Mouse (Mus musculus) ES-E14 (cell line): ENCODE results near the gene Sptbn2. TPM values are rescaled to one million over a fixed set of nuclear protein-coding genes. Genes with fewer than 3 reads are reported as not detected.

Source experiments
- DNase-seq: peaks from one replicate; pipeline ENCODE4 v3.0.0-alpha.2; 2013; ENCODE audit warnings: low read depth, low spot score
- H3K27ac ChIP-seq: 2 replicates; pipeline ENCODE4 v1.5.1; 2012; ENCODE audit warnings: low read depth, mild to moderate bottlenecking, low read length, moderate library complexity, mixed read lengths; ENCODE audit not compliant: poor library complexity, insufficient read depth, severe bottlenecking
- H3K36me3 ChIP-seq: 2 replicates; pipeline ENCODE4 v1.6.1; 2012; ENCODE audit warnings: mild to moderate bottlenecking, low read length, moderate library complexity, mixed read lengths; ENCODE audit not compliant: control insufficient read depth, poor library complexity, insufficient read depth, severe bottlenecking
- H3K4me1 ChIP-seq, 2 experiments: fragments of 150-350 bp in 1 of 2; sonication (generic) in 1 of 2; 2 replicates each; pipeline ENCODE4 v1.6.1; 2012; ENCODE audit warnings: low read length in 2 of 2, mild to moderate bottlenecking in 1 of 2, mixed read lengths in 1 of 2; ENCODE audit not compliant: control insufficient read depth in 2 of 2, insufficient read depth in 2 of 2, poor library complexity in 1 of 2
- H3K4me3 ChIP-seq, 2 experiments: fragments of 150-350 bp in 1 of 2; sonication (generic) in 1 of 2; 2 replicates each; pipeline ENCODE4 v1.5.1; 2012; ENCODE audit warnings: low read length in 2 of 2, low read depth in 1 of 2, mild to moderate bottlenecking in 1 of 2, mixed read lengths in 1 of 2; ENCODE audit not compliant: insufficient read depth in 1 of 2, poor library complexity in 1 of 2, severe bottlenecking in 1 of 2
- H3K9ac ChIP-seq: 2 replicates; pipeline ENCODE4 v1.6.1; 2012; ENCODE audit warnings: low read depth, mild to moderate bottlenecking, low read length, mixed read lengths; ENCODE audit not compliant: poor library complexity, insufficient read depth, severe bottlenecking
- H3K9me3 ChIP-seq: fragments of 150-350 bp; sonication (generic); 2 replicates; pipeline ENCODE4 v1.6.1; 2012; ENCODE audit warnings: low read depth, mild to moderate bottlenecking, low read length; ENCODE audit not compliant: control insufficient read depth, insufficient read depth
- CHD2 ChIP-seq: IDR thresholded peaks from 2 replicates; pipeline ENCODE4 v1.6.1; 2014; ENCODE audit warnings: mild to moderate bottlenecking, low read depth, low read length, inconsistent platforms
- HCFC1 ChIP-seq: IDR thresholded peaks from 2 replicates; pipeline ENCODE4 v1.6.1; 2012; ENCODE audit warnings: low read length, inconsistent platforms, borderline replicate concordance; ENCODE audit not compliant: insufficient read depth
- MAFK ChIP-seq: IDR thresholded peaks from 2 replicates; pipeline ENCODE4 v1.6.1; 2014; ENCODE audit warnings: mild to moderate bottlenecking, low read depth, low read length, inconsistent platforms; ENCODE audit not compliant: insufficient read depth
- ZC3H11A ChIP-seq: IDR thresholded peaks from 2 replicates; pipeline ENCODE4 v1.6.1; 2012; ENCODE audit warnings: low read depth, mild to moderate bottlenecking, inconsistent platforms, low read length, borderline replicate concordance
- ZNF384 ChIP-seq: IDR thresholded peaks from 2 replicates; pipeline ENCODE4 v1.6.1; 2012; ENCODE audit warnings: low read depth, low read length, inconsistent platforms
- in situ Hi-C, 2 experiments: fragments of 600-800 bp; cut with MboI; formaldehyde crosslinking; loops; one replicate each; pipeline ENCODE4 v1.15.1; 2025; ENCODE audit warnings: low sequenced_read_pairs in 2 of 2, inconsistent platforms in 1 of 2; ENCODE audit not compliant: unreplicated experiment in 2 of 2
- total RNA-seq: library from RNA; depleted of rRNA; stranded (reverse); fragments of 300-350 nt; gene quantifications from 2 replicates; pipeline ENCODE4 v1.2.3, GENCODE M21; 2012

Gene Sptbn2
- total RNA-seq, 1 experiment = 14.1 TPM

DNA sequence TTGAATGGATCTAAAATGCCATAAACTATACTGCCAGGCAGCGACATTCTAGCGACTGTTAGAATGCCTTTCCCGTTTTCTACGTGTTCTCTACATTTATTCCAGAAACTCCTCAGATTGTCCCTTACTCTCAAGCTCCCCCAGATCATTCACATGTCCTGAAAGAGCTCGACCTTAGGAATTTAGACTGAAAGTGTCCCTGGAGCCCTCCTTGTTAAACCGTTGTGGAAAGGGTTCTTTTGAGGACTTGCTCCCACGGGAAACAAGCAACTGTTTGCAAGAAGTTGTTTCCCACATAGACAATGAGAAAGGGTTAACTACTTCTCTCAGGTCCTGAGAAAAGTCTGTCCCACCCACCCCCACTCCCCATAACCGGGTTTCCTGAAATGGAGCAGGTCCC lies 10.3 kb upstream of the Sptbn2 start:
- H3K27ac ChIP-seq = no peak overlapping the region
- H3K4me1 ChIP-seq = no peaks in the 10 kb centered on the region; a peak in 1 of 4 replicates
- H3K4me3 ChIP-seq = no peak overlapping the region
- TF ChIP-seq MAFK (no peak), HCFC1 (no peak), ZC3H11A (no peak), ZNF384 (no peak), CHD2 (no peak)
- no peak overlapping the region for H3K9ac ChIP-seq
- H3K9me3 ChIP-seq = no peaks in the 10 kb centered on the region
- DNase-seq = no peak
- in situ Hi-C loops = no loop called here
- no peaks in the 10 kb centered on the region for H3K36me3 ChIP-seq

GRCm38 (mm10) chr19:4701221-4701620 lies 9.7 kb upstream of the Sptbn2 start:
- DNase-seq = no peak
- Histone ChIP-seq H3K36me3 (no peaks in the 10 kb centered on the region), H3K4me1 (no peaks in the 10 kb centered on the region; a peak in 1 of 4 replicates), H3K9ac (no peak overlapping the region), H3K4me3 (no peak overlapping the region), H3K27ac (no peak overlapping the region), H3K9me3 (no peaks in the 10 kb centered on the region)
- in situ Hi-C loops = no loop called here
- no peak for TF ChIP-seq ZC3H11A
- no peak for TF ChIP-seq HCFC1
- no peak for TF ChIP-seq ZNF384
- TF ChIP-seq MAFK = no peak
- TF ChIP-seq CHD2 = no peak

- H3K9ac ChIP-seq = no peak overlapping the region
- TF ChIP-seq ZNF384 (no peak), HCFC1 (no peak)
- no peak for DNase-seq
- peak overlapping the region in 1 of 2 experiments; percentile 17; a peak in 1 of 4 replicates for H3K4me3 ChIP-seq
- H3K27ac ChIP-seq = no peak overlapping the region
- no peaks in the 10 kb centered on the region for H3K36me3 ChIP-seq
- H3K4me1 ChIP-seq = peaks cover 0 to 4% of the 10 kb centered on the region in 2 experiments; a peak in 1 of 4 replicates
- no peaks in the 10 kb centered on the region for H3K9me3 ChIP-seq
- in situ Hi-C loops = no loop called here
Measured at GRCm38 (mm10) chr19:4708765-4709164, 2.2 kb upstream of the Sptbn2 start.

- H3K27ac ChIP-seq = no peak overlapping the region
- DNase-seq = no peak
Measured at GRCm38 (mm10) chr19:4711601-4712155, 711 bp downstream of the Sptbn2 start.

GRCm38 (mm10) chr19:4712156-4712780 lies 1.3 kb downstream of the Sptbn2 start:
- DNase-seq = no peak
- peak overlapping the region; percentile 65 for H3K9ac ChIP-seq
- H3K9me3 ChIP-seq = no peaks in the 10 kb centered on the region
- peaks cover 0 to 6% of the 10 kb centered on the region in 2 experiments; a peak in 1 of 4 replicates for H3K4me1 ChIP-seq
- TF ChIP-seq ZC3H11A = no peak
- TF ChIP-seq MAFK = no peak
- TF ChIP-seq ZNF384 = no peak
- no peak for TF ChIP-seq CHD2
- no peak for TF ChIP-seq HCFC1
- no peak overlapping the region for H3K27ac ChIP-seq
- in situ Hi-C loops = no loop called here
- H3K36me3 ChIP-seq = no peaks in the 10 kb centered on the region
- H3K4me3 ChIP-seq = peak overlapping the region; percentile 65 to 82

More at GRCm38 (mm10) chr19:4711601-4712155, 711 bp downstream of the Sptbn2 start:
- H3K4me3 ChIP-seq = peak overlapping the region; percentile 22 to 82
- H3K36me3 ChIP-seq = no peaks in the 10 kb centered on the region
- H3K9me3 ChIP-seq = no peaks in the 10 kb centered on the region
- TF ChIP-seq MAFK (no peak), HCFC1 (no peak), ZNF384 (no peak), ZC3H11A (no peak), CHD2 (no peak)
- peak overlapping the region; percentile 65 for H3K9ac ChIP-seq
- H3K4me1 ChIP-seq = peaks cover 0 to 4% of the 10 kb centered on the region in 2 experiments; a peak in 1 of 4 replicates
- in situ Hi-C loops = no loop called here
